Mouse (Mus musculus) c-Kit-positive CD71-negative TER-119-negative erythroid progenitor cells, embryonic 14.5 days (primary cell): Measurements from ENCODE around the gene Ftsj3.
"Not testable (repeated sequence)": the region's sequence is repeated elsewhere in the genome, so short reads cannot be mapped to it uniquely, and the experiment has no call there.

Experiments used
- DNase-seq: peaks from one replicate; pipeline ENCODE4 v3.0.0-alpha.2; 2013; ENCODE audit warnings: low read depth

The Ftsj3 gene

DNA sequence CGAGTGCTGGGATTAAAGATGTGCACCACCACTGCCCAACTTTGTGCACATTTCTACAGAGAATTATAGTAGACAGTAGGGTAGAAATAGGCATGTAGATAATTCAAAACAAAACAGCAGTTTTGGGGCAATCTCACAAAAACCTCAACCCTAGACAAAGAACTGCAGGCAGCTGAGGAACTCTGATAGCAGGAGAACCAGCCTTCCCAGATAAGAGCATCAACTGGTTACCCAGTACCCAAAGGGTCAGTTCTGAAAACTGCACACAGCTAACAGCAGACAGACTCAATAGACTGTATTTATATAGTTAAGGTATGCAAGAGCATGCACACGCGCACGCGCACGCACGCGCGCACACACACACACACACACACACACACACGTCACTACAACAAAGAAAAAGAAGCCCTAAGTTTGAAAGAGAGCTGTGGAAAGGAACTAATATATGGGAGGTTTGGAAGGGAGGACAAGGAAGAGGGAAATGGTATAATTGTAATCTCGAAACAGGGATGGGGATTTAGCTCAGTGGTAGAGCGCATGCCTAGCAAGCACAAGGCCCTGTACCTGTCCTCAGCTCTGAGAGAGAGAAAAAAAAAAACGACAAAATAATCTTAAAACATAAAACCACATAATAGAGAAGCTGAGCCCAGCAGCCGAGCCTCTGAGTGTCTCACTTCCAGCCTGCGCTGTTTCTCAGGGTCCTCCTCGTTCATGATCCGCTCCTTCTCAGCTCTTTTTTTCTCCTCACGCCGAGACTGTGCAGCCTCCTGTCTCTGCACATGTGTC lies 54.3 kb downstream of the Ftsj3 start:
- DNase-seq, result no peak

DNA sequence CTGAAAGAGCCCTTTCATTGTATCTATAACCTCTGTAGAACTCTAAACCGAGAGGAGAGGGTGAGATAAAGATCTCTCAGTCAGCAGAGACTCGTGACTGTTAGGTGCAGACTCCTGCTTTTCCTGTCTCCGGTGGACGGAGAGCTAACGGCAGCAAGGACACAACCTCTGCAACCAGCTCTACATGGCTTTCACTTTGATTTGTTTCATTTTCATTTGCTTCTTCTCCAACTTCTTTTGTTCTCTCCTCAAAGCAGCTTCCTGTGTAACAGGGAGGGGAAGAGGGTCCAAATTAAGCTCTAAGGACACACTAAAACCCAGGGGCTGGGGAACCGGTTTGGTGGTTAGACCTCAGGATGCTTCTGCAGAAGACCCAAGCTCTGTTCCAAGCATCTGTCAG lies 55.1 kb downstream of the Ftsj3 start:
- DNase-seq, result no peak

DNA sequence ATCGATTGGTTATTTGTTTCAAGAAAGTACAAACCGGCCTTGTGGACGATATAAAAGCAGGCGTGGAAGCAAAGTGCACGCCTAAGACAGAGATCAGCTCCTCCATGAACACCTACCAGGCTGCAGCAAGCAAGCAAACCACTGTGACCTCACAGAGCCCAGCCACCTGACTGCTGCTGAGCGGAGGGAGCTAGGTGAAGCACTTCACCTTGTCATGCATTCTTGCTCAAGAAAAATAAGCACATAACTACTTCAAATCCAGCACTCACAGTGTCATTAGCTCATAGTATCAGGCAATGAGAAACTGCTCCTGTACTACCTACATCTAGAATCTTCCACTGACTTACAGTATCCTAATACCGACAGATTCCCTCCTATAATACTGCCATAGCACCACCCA lies 55.9 kb downstream of the Ftsj3 start:
- DNase-seq, result not testable (repeated sequence)
